Mouse (Mus musculus): ENCODE data around the gene Hist1h2ap.
A peak's percentile ranks its signal among the peaks of the same experiment; 100 is the strongest.
"Not testable (repeated sequence)": the region's sequence is repeated elsewhere in the genome, so short reads cannot be mapped to it uniquely, and the experiment has no call there.

The Hist1h2ap gene

DNA sequence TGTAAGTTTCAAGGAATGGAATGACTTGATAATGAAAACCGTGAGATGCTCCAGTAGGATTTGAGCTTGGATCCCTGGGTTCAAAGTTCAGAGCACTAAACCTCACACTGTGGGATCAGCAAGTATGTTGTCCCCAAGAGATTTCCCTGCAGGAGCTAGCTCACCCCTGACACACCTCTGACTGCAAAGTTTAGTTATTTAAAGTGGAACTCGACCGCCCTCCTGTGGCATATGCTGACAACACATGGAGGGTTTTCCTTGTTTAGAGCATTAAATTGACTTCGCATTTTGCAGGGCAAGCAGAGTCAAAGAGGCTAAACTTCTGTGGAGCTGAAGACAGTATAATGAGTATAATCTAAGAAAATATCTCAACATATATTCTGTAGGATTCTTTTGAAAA, 30.2 kb downstream of the Hist1h2ap start:
- not testable (repeated sequence) for DNase-seq

DNA sequence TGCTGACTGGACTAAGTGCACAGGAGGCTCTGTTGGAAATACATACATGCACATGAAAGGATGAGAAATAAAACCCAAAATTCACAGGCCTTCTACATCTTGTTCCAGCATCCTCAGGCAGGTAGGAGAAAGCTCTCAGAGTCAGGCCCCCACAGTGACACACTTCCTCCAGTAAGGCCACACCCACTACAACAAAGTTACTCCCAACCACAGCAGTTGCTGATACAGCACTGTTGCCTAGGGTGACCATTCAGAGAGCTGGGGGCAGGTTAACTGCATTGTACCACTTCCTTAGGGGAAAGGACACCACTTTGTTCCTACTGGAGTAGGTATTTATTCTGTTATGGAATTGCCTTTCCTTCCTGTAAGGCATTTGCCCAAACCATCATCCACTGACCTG, 36.1 kb downstream of the Hist1h2ap start:
- not testable (repeated sequence) for DNase-seq

- no peak for DNase-seq
Observed at GRCm38 (mm10) chr13:21795584-21795983, 37.7 kb downstream of the Hist1h2ap start.

GRCm38 (mm10) chr13:21790601-21791283, 42.6 kb downstream of the Hist1h2ap start:
- no peak for DNase-seq

- no peak for DNase-seq
Observed at GRCm38 (mm10) chr13:21789925-21790324, 43.4 kb downstream of the Hist1h2ap start.

DNA sequence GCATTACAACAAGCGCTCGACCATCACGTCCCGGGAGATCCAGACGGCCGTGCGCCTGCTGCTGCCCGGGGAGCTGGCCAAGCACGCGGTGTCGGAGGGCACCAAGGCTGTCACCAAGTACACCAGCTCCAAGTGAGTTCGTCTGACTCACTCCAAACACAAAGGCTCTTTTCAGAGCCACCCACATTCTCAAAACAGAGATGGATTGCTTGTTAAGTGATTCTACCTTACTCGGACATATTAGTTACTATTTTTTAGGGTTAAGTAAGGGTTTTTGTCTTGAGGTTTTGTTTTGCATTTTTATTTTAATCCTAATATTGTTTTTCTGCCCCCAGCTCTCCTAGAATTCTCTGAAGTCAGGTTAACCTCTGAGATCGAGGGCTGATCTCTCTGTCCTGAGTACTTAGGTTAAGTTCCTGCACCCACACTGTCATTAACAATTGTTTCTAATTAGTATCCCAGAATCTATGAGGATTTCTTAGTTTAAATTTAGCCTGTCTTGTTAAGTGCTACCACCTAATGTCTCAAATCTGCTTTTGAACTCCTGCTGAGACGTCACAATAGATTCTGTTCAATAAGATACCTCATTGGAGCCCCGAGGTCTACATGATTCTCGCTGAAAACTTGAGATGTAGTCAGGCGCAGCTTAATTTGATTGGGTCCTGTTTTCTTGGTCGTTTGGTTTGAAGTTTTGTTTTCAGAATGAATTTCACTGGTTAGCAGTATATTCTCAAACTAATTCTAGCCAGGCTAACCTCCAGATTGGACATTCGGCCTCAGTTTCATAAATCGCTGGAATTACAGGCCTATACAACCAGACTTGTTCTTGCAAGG, 45.3 kb downstream of the Hist1h2ap start:
- DNase-seq = no peak

DNA sequence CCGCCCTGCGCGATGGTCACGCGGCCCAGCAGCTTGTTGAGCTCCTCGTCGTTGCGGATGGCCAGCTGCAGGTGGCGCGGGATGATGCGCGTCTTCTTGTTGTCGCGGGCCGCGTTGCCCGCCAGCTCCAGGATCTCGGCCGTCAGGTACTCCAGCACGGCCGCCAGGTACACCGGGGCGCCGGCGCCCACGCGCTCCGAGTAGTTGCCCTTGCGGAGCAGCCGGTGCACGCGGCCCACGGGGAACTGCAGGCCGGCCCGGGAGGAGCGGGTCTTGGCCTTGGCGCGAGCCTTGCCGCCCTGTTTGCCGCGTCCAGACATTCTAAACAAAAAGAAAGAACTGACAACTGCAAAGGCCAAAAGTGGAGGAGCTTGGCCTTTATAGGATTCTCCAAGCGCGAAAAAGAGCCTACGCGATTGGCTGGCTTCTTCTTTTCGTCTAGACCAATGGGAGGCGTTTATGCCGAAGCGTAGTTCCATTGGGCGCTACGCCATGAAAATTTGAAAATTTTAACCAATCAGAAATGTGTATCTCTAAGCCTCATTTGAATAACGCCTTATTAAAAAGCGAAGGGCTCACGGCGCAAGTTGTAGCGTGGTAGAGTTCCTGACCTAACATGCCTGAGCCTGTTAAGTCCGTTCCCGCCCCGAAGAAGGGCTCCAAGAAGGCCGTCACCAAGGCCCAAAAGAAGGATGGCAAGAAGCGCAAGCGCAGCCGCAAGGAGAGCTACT, 46.2 kb downstream of the Hist1h2ap start, which contains the start of the genes Hist1h2an and Hist1h2bp:
Gene Hist1h2an, minus strand, starts transcription at position 320 of the 731 bp plus-strand sequence.
Gene Hist1h2bp, plus strand, starts transcription at position 563 of the 731 bp plus-strand sequence.
- peak; percentile 91 for DNase-seq

DNA sequence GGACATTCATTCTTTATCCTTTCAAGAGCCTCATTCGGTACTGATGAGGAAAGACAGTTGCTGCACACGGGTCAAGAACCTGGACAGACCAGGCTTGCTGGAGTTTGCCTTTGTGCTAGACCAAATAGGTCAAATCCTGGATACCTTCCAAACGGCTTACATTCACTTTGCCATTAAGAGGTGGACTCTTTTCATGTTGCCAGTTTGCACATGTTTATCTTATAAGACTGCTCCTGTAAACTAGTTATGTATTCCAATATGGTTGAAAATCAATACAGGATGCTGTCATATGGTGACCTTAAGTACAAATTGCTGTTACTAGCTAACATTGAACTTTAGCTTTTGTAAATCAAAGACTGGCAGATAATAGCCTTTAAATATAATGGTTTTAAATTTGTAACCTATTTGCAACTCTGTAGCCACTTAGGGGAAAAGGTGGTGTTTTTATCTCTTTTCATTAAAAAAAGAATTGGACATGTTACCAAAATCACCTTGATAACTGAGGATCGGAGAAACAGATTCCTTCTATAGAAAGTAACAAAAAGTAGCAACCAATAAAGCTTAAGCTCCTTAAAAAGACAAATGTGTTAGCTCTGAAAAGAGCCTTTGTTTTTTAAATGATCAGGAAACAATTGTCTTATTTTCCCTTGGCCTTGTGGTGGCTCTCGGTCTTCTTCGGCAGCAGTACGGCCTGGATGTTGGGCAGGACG, 47.0 kb downstream of the Hist1h2ap start:
- no peak for DNase-seq

DNA sequence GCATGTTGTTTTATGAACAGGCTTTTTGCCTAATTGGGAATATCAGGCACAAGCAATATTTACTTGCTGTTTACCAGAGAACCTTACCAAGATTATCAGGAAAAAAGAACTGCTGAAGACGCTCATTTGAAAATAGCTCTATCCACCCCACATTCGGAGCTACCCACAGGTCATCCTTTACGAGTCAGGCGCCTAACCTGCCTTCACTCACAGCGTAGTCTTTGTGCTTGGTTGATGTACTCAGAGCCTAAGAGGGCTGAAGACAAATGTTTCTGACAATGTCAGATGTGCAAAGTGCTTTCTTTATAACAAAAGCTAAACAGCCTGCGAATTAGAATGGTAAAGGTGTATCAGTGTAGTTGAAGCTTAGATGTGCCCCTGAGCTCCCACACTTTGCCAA, 49.0 kb downstream of the Hist1h2ap start:
- DNase-seq = no peak

GRCm38 (mm10) chr13:21783734-21784161, 49.6 kb downstream of the Hist1h2ap start:
- no peak for DNase-seq

GRCm38 (mm10) chr13:21783255-21783617, 50.1 kb downstream of the Hist1h2ap start, which contains the start of gene Hist1h3i:
TSS of gene Hist1h3i (minus strand) at chr13:21783370.
- DNase-seq = peak; percentile 80
